Mouse (Mus musculus) ES-Bruce4 (cell line): ENCODE results near the gene Ccnk.

ENCODE experiments used
- CTCF ChIP-seq: IDR thresholded peaks from one replicate; pipeline ENCODE4 v1.8.1; 2011; ENCODE audit warnings: low read depth, low read length
- EP300 ChIP-seq: IDR thresholded peaks from 2 replicates; pipeline ENCODE4 v1.6.1; 2011; ENCODE audit warnings: low read depth, low read length; ENCODE audit not compliant: insufficient read depth
- POLR2A ChIP-seq: IDR thresholded peaks from one replicate; pipeline ENCODE4 v1.8.1; 2011; ENCODE audit warnings: low read length; ENCODE audit not compliant: insufficient read depth

- no peak for TF ChIP-seq EP300
- no peak for TF ChIP-seq POLR2A
- TF ChIP-seq CTCF: no peak
These were observed 296 bp upstream of the Ccnk start, which contains the start of gene Setd3 for GRCm38 (mm10) chr12:108179246-108179320.
